Mouse (Mus musculus): ENCODE measurements around the gene Nup88. TPM values are rescaled to one million over a fixed set of nuclear protein-coding genes. Genes with fewer than 3 reads are reported as not detected.

Gene Nup88
- polyA plus RNA-seq, 1 experiment from 2014 or later: 176 TPM

- no peak for ATAC-seq (replicated peaks; ENCODE audit: low FRiP score)
- Histone ChIP-seq H3K4me2 (ENCODE audit: low read depth, low read length, severe bottlenecking) (no peak overlapping the region), H3K36me3 (ENCODE audit: control insufficient read depth, insufficient read depth, low read length) (peaks cover 16% of the 10 kb centered on the region), H3K27ac (ENCODE audit: low read depth, low read length) (no peak overlapping the region), H3K9me3 (ENCODE audit: control insufficient read depth, low read length) (no peaks in the 10 kb centered on the region), H3K27me3 (ENCODE audit: control insufficient read depth, insufficient read depth, low read length) (no peaks in the 10 kb centered on the region), H3K4me1 (replicated peaks; ENCODE audit: control insufficient read depth, insufficient read depth, low read length) (no peaks in the 10 kb centered on the region), H3K4me3 (ENCODE audit: low read depth, low read length) (no peak overlapping the region), H3K9ac (ENCODE audit: low read length) (no peak overlapping the region)
- 93% methylated on average over 4 of the region's 4 CpGs for WGBS
- DNase-seq (ENCODE audit: low spot score): no peak
Observed at GRCm38 (mm10) chr11:70944935-70945817, 24.6 kb downstream of the Nup88 start.

- no peaks in the 10 kb centered on the region for H3K27me3 ChIP-seq (ENCODE audit: control insufficient read depth, insufficient read depth, low read length)
- H3K4me2 ChIP-seq (ENCODE audit: low read depth, low read length, severe bottlenecking): no peak overlapping the region
Observed at GRCm38 (mm10) chr11:70943651-70944050, 26.1 kb downstream of the Nup88 start.

GRCm38 (mm10) chr11:70942596-70942995 is 27.2 kb downstream of the Nup88 start:
- 80% methylated on average over 1 of the region's 1 CpGs for WGBS
- no peak overlapping the region for H3K4me2 ChIP-seq (ENCODE audit: low read depth, low read length, severe bottlenecking)
- no peak overlapping the region for H3K27ac ChIP-seq (ENCODE audit: low read depth, low read length)
- no peak for ATAC-seq (replicated peaks; ENCODE audit: low FRiP score)
- H3K27me3 ChIP-seq (ENCODE audit: control insufficient read depth, insufficient read depth, low read length): no peaks in the 10 kb centered on the region
- H3K4me1 ChIP-seq (replicated peaks; ENCODE audit: control insufficient read depth, insufficient read depth, low read length): no peaks in the 10 kb centered on the region
- DNase-seq (ENCODE audit: low spot score): no peak
- peaks cover 15% of the 10 kb centered on the region for H3K36me3 ChIP-seq (ENCODE audit: control insufficient read depth, insufficient read depth, low read length)
- no peak overlapping the region for H3K4me3 ChIP-seq (ENCODE audit: low read depth, low read length)
- no peaks in the 10 kb centered on the region for H3K9me3 ChIP-seq (ENCODE audit: control insufficient read depth, low read length)
- H3K9ac ChIP-seq (ENCODE audit: low read length): no peak overlapping the region

More at GRCm38 (mm10) chr11:70943651-70944050, 26.1 kb downstream of the Nup88 start:
- no peak overlapping the region for H3K4me3 ChIP-seq (ENCODE audit: low read depth, low read length)
- H3K27ac ChIP-seq (ENCODE audit: low read depth, low read length): no peak overlapping the region
- H3K9ac ChIP-seq (ENCODE audit: low read length): no peak overlapping the region
- WGBS: 96% methylated on average over 7 of the region's 7 CpGs
- H3K36me3 ChIP-seq (ENCODE audit: control insufficient read depth, insufficient read depth, low read length): peaks cover 16% of the 10 kb centered on the region
- ATAC-seq (replicated peaks; ENCODE audit: low FRiP score) (no peak), DNase-seq (ENCODE audit: low spot score) (no peak)
- H3K4me1 ChIP-seq (replicated peaks; ENCODE audit: control insufficient read depth, insufficient read depth, low read length): no peaks in the 10 kb centered on the region
- H3K9me3 ChIP-seq (ENCODE audit: control insufficient read depth, low read length): no peaks in the 10 kb centered on the region

DNA sequence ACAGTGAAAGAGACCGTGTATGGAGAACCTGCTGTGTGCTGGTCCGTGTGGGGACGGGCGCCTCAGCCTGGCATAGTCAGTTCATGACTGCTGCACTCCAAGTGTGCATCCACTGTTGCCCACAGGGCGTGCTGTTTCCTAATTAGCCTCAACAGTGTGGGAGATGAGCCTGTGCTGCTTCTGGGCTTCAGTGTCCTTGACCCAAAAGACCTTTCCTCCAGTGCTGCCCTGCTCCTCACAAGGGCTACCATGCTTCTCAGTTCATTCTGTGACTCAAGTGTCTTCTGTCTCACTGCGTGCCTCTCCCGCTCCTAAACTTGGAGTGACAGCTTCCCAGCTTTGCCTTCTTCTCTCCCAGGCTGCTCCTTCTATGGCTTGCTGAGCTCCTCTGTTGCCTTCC is 34.5 kb downstream of the Nup88 start:
- Histone ChIP-seq H3K4me3 (ENCODE audit: low read depth, low read length) (no peak overlapping the region), H3K9me3 (ENCODE audit: control insufficient read depth, low read length) (no peaks in the 10 kb centered on the region), H3K27me3 (ENCODE audit: control insufficient read depth, insufficient read depth, low read length) (no peaks in the 10 kb centered on the region), H3K36me3 (ENCODE audit: control insufficient read depth, insufficient read depth, low read length) (no peaks in the 10 kb centered on the region; the same call in 1 of the 2 replicates), H3K4me1 (replicated peaks; ENCODE audit: control insufficient read depth, insufficient read depth, low read length) (no peaks in the 10 kb centered on the region), H3K27ac (ENCODE audit: low read depth, low read length) (no peak overlapping the region), H3K9ac (ENCODE audit: low read length) (no peak overlapping the region), H3K4me2 (ENCODE audit: low read depth, low read length, severe bottlenecking) (no peak overlapping the region)
- no peak for DNase-seq (ENCODE audit: low spot score)
- 91% methylated on average over 7 of the region's 7 CpGs for WGBS
- no peak for ATAC-seq (replicated peaks; ENCODE audit: low FRiP score)

GRCm38 (mm10) chr11:70931461-70931860 is 38.3 kb downstream of the Nup88 start:
- no peak overlapping the region for H3K9ac ChIP-seq (ENCODE audit: low read length)
- H3K9me3 ChIP-seq (ENCODE audit: control insufficient read depth, low read length): no peaks in the 10 kb centered on the region
- WGBS: 96% methylated on average over 5 of the region's 5 CpGs
- H3K4me3 ChIP-seq (ENCODE audit: low read depth, low read length): no peak overlapping the region
- H3K4me2 ChIP-seq (ENCODE audit: low read depth, low read length, severe bottlenecking): no peak overlapping the region
- H3K27ac ChIP-seq (ENCODE audit: low read depth, low read length): no peak overlapping the region
- H3K36me3 ChIP-seq (ENCODE audit: control insufficient read depth, insufficient read depth, low read length): no peaks in the 10 kb centered on the region
- no peaks in the 10 kb centered on the region for H3K4me1 ChIP-seq (replicated peaks; ENCODE audit: control insufficient read depth, insufficient read depth, low read length)
- ATAC-seq (replicated peaks; ENCODE audit: low FRiP score): no peak
- no peak for DNase-seq (ENCODE audit: low spot score)
- H3K27me3 ChIP-seq (ENCODE audit: control insufficient read depth, insufficient read depth, low read length): no peaks in the 10 kb centered on the region

GRCm38 (mm10) chr11:70919524-70919923 is 50.2 kb downstream of the Nup88 start:
- H3K4me1 ChIP-seq (replicated peaks; ENCODE audit: control insufficient read depth, insufficient read depth, low read length): no peaks in the 10 kb centered on the region
- no peak overlapping the region for H3K27ac ChIP-seq (ENCODE audit: low read depth, low read length)
- 95% methylated on average over 4 of the region's 4 CpGs for WGBS
- peaks cover 2% of the 10 kb centered on the region; the same call in 1 of the 2 replicates for H3K36me3 ChIP-seq (ENCODE audit: control insufficient read depth, insufficient read depth, low read length)
- no peaks in the 10 kb centered on the region for H3K27me3 ChIP-seq (ENCODE audit: control insufficient read depth, insufficient read depth, low read length)
- H3K9me3 ChIP-seq (ENCODE audit: control insufficient read depth, low read length): no peaks in the 10 kb centered on the region
- H3K9ac ChIP-seq (ENCODE audit: low read length): no peak overlapping the region
- no peak for DNase-seq (ENCODE audit: low spot score)
- no peak overlapping the region for H3K4me3 ChIP-seq (ENCODE audit: low read depth, low read length)
- no peak for ATAC-seq (replicated peaks; ENCODE audit: low FRiP score)
- H3K4me2 ChIP-seq (ENCODE audit: low read depth, low read length, severe bottlenecking): no peak overlapping the region

- Histone ChIP-seq H3K4me3 (ENCODE audit: low read depth, low read length) (no peak overlapping the region), H3K36me3 (ENCODE audit: control insufficient read depth, insufficient read depth, low read length) (peaks cover 2% of the 10 kb centered on the region; the same call in 1 of the 2 replicates), H3K9ac (ENCODE audit: low read length) (no peak overlapping the region), H3K27me3 (ENCODE audit: control insufficient read depth, insufficient read depth, low read length) (no peaks in the 10 kb centered on the region), H3K9me3 (ENCODE audit: control insufficient read depth, low read length) (no peaks in the 10 kb centered on the region), H3K27ac (ENCODE audit: low read depth, low read length) (no peak overlapping the region), H3K4me1 (replicated peaks; ENCODE audit: control insufficient read depth, insufficient read depth, low read length) (no peaks in the 10 kb centered on the region), H3K4me2 (ENCODE audit: low read depth, low read length, severe bottlenecking) (no peak overlapping the region)
- DNase-seq (ENCODE audit: low spot score) (no peak), ATAC-seq (replicated peaks; ENCODE audit: low FRiP score) (no peak)
- WGBS: 97% methylated on average over 2 of the region's 2 CpGs
Observed at GRCm38 (mm10) chr11:70917896-70918295, 51.9 kb downstream of the Nup88 start.

GRCm38 (mm10) chr11:70911920-70912319 is 57.9 kb downstream of the Nup88 start:
- Histone ChIP-seq H3K27ac (ENCODE audit: low read depth, low read length) (no peak overlapping the region), H3K9ac (ENCODE audit: low read length) (no peak overlapping the region), H3K4me3 (ENCODE audit: low read depth, low read length) (no peak overlapping the region), H3K4me1 (replicated peaks; ENCODE audit: control insufficient read depth, insufficient read depth, low read length) (no peaks in the 10 kb centered on the region), H3K4me2 (ENCODE audit: low read depth, low read length, severe bottlenecking) (no peak overlapping the region), H3K36me3 (ENCODE audit: control insufficient read depth, insufficient read depth, low read length) (peaks cover 4% of the 10 kb centered on the region), H3K9me3 (ENCODE audit: control insufficient read depth, low read length) (no peaks in the 10 kb centered on the region), H3K27me3 (ENCODE audit: control insufficient read depth, insufficient read depth, low read length) (no peaks in the 10 kb centered on the region)
- no peak for ATAC-seq (replicated peaks; ENCODE audit: low FRiP score)
- DNase-seq (ENCODE audit: low spot score): no peak
- 93% methylated on average over 1 of the region's 1 CpGs for WGBS

GRCm38 (mm10) chr11:70911323-70911722 is 58.5 kb downstream of the Nup88 start:
- no peaks in the 10 kb centered on the region for H3K27me3 ChIP-seq (ENCODE audit: control insufficient read depth, insufficient read depth, low read length)
- no peak overlapping the region for H3K9ac ChIP-seq (ENCODE audit: low read length)
- no peaks in the 10 kb centered on the region for H3K4me1 ChIP-seq (replicated peaks; ENCODE audit: control insufficient read depth, insufficient read depth, low read length)
- ATAC-seq (replicated peaks; ENCODE audit: low FRiP score): no peak
- DNase-seq (ENCODE audit: low spot score): no peak
- peaks cover 4% of the 10 kb centered on the region for H3K36me3 ChIP-seq (ENCODE audit: control insufficient read depth, insufficient read depth, low read length)
- no peak overlapping the region for H3K27ac ChIP-seq (ENCODE audit: low read depth, low read length)
- no peak overlapping the region for H3K4me2 ChIP-seq (ENCODE audit: low read depth, low read length, severe bottlenecking)
- H3K4me3 ChIP-seq (ENCODE audit: low read depth, low read length): no peak overlapping the region
- no peaks in the 10 kb centered on the region for H3K9me3 ChIP-seq (ENCODE audit: control insufficient read depth, low read length)
- WGBS: 95% methylated on average over 3 of the region's 3 CpGs

Data from forebrain, embryonic 11.5 days (tissue).